8 mouse cellular contexts compared by ENCODE assay signal in the genomic region with DNA sequence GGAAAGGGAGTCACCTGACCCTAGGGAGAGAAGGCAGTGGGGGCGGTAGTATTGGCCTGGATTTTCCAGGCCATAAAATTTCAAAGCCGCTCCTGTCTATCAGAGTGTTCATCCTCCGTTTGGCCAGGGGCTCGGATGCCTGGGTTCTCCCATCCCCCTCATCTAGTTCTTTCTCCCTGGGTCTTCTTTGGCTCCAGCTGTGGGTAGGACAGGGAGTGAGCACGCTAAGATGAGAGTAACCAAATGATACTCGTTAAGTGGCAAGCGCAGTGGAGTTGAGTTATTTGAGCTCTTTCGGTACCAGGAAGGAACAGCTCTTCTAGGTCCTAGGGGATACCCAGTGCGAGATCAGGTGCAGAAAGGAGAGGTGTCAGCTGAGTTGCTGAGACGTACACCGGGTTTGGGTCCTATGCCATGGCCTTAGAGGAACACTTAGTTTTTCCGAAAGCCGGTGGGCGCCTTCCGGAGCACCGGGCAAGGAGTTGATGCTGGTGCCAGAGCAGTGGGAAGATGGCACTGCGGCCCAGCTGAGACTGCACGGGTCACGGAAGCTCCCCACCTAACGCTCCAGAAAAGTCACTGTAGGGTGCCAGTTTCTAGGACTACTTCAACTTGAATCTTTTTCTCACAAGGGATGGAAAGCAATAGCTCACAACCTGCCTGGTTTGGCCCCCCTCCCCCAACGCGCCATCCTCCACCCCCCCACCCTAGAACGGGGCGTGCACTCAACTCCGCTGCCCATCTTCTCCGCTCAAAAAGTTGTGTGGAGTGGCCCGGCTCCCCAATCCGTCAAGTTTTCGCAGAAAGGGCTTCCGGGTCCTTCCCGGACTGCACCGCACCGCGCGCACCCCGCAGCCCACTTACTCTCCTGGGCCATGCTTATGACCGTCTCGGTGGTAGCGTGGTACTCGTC. TPM values are rescaled to one million over a fixed set of nuclear protein-coding genes. Genes with fewer than 3 reads are reported as not detected.
DNase-seq lines count a peak whose midpoint lies in the region; ATAC-seq and TF ChIP-seq lines count a peak whose summit lies in the region.

No protein-coding gene starts in this region.

- WGBS in hindbrain, embryonic 12.5 days = under 1% methylated on average over 39 of the region's 40 CpGs
- WGBS in midbrain, embryonic 10.5 days = under 1% methylated on average over 40 of the region's 40 CpGs

- peaks cover 4% of the 10 kb centered on the region for H3K27me3 ChIP-seq in hindbrain, embryonic 12.5 days
- H3K27me3 ChIP-seq in midbrain, embryonic 10.5 days (ENCODE audit: low read depth, poor library complexity, severe bottlenecking) = peaks cover 30% of the 10 kb centered on the region

- H3K36me3 ChIP-seq in hindbrain, embryonic 12.5 days = peaks cover 25% of the 10 kb centered on the region
- peaks cover 26% of the 10 kb centered on the region for H3K36me3 ChIP-seq in midbrain, embryonic 10.5 days

- H3K4me3 ChIP-seq in left cerebral cortex, adult 2 months = peak overlapping the region; percentile 65
- H3K4me3 ChIP-seq in brown adipose tissue, adult 24 weeks (ENCODE audit: insufficient read depth, low read depth, low read length) = peak overlapping the region; percentile 63
- peak overlapping the region; percentile 75 for H3K4me3 ChIP-seq in hindbrain, embryonic 12.5 days
- H3K4me3 ChIP-seq in midbrain, embryonic 10.5 days = peak overlapping the region; percentile 86

- H3K4me2 ChIP-seq in hindbrain, embryonic 12.5 days (replicated peaks) = peak overlapping the region; percentile 85

- no peak for TF ChIP-seq CTCF in left cerebral cortex, adult 2 months (IDR thresholded peaks at IDR 0.05)

- no peaks in the 10 kb centered on the region for H3K4me1 ChIP-seq in brown adipose tissue, adult 24 weeks (ENCODE audit: control insufficient read depth, insufficient read depth, insufficient read length, low read length)
- H3K4me1 ChIP-seq in hindbrain, embryonic 12.5 days = peaks cover 46% of the 10 kb centered on the region
- H3K4me1 ChIP-seq in midbrain, embryonic 10.5 days = peaks cover 60% of the 10 kb centered on the region

- H3K9ac ChIP-seq in hindbrain, embryonic 12.5 days = peak overlapping the region; percentile 82

- no peak overlapping the region for H3K27ac ChIP-seq in left cerebral cortex, adult 2 months
- no peak overlapping the region for H3K27ac ChIP-seq in brown adipose tissue, adult 24 weeks (replicated peaks; ENCODE audit: low read depth, low read length)
- H3K27ac ChIP-seq in hindbrain, embryonic 12.5 days = peak overlapping the region; percentile 91
- peak overlapping the region; percentile 93 for H3K27ac ChIP-seq in midbrain, embryonic 10.5 days (replicated peaks)

- intact Hi-C loops in left cerebral cortex, adult 2 months (cut with DNase I) = no loop called here
- intact Hi-C loops in left cerebral cortex, postnatal 14 days (cut with DNase I) = loop anchor here (5.0 to 10.0 kb wide), 2 partner anchors 148 to 266 kb away; a partner anchor contains a TSS

- ATAC-seq in hindbrain, embryonic 12.5 days (ENCODE audit: low FRiP score) = no peak

- no peaks in the 10 kb centered on the region for H3K9me3 ChIP-seq in hindbrain, embryonic 12.5 days (replicated peaks)
- no peaks in the 10 kb centered on the region for H3K9me3 ChIP-seq in midbrain, embryonic 10.5 days (replicated peaks)

- peak in 1 of 2 experiments; percentile 8 for DNase-seq in left cerebral cortex, adult 2 months (ENCODE audit: extremely low spot score in 1 of 2, low spot score in 2 of 2)
- DNase-seq in left cerebral cortex, postnatal 14 days (ENCODE audit: low spot score in 2 of 2) = no peak
- no peak for DNase-seq in midbrain, embryonic 10.5 days (ENCODE audit: low spot score)
- no peak for DNase-seq in natural killer cell, adult 2 months (ENCODE audit: low spot score in 2 of 2)
- DNase-seq in urinary bladder, postnatal 4 days (ENCODE audit: low spot score in 2 of 2) = no peak
- DNase-seq in urinary bladder, adult 18-20 months (ENCODE audit: low spot score in 2 of 2) = no peak

RNA-seq across cellular contexts. Expression of a gene that starts 0.9 kb away (rescaled TPM):
- 10 to 100 TPM; 13.1 to 15.3 TPM for total RNA-seq in left cerebral cortex, adult 2 months (2021)
- 10 to 100 TPM; 11.6 to 15.7 TPM for total RNA-seq in left cerebral cortex, postnatal 14 days (2021)
- polyA plus RNA-seq in brown adipose tissue, adult 24 weeks (2012; ENCODE audit: insufficient read depth, insufficient read length, missing spikeins) = 1.0 and 1.3 TPM in 2 replicates
- polyA plus RNA-seq in hindbrain, embryonic 12.5 days (2016; fragmentation: Nextera tagmentation; extraction: Ambion mirVana) = 10.7 and 11.5 TPM in 2 replicates
- 9.5 and 10.5 TPM in 2 replicates for polyA plus RNA-seq in midbrain, embryonic 10.5 days (2016; fragmentation: Nextera tagmentation; extraction: Ambion mirVana)

RNA-seq across cellular contexts. Expression of a gene that starts 10.2 kb away (rescaled TPM):
- 10 to 100 TPM; 63.7 to 73.3 TPM for total RNA-seq in left cerebral cortex, adult 2 months (2021)
- 10 to 100 TPM; 55.4 to 61.0 TPM for total RNA-seq in left cerebral cortex, postnatal 14 days (2021)
- polyA plus RNA-seq in brown adipose tissue, adult 24 weeks (2012; ENCODE audit: insufficient read depth, insufficient read length, missing spikeins) = 59.5 and 73.6 TPM in 2 replicates
- polyA plus RNA-seq in hindbrain, embryonic 12.5 days (2016; fragmentation: Nextera tagmentation; extraction: Ambion mirVana) = 258 and 273 TPM in 2 replicates
- 195 and 196 TPM in 2 replicates for polyA plus RNA-seq in midbrain, embryonic 10.5 days (2016; fragmentation: Nextera tagmentation; extraction: Ambion mirVana)

RNA-seq across cellular contexts. Expression of a gene that starts 32.0 kb away (rescaled TPM):
- total RNA-seq in left cerebral cortex, adult 2 months (2021) = 1 to 10 TPM; 6.5 to 7.4 TPM
- 1 to 10 TPM; 4.8 to 5.1 TPM for total RNA-seq in left cerebral cortex, postnatal 14 days (2021)
- 10.9 and 11.5 TPM in 2 replicates for polyA plus RNA-seq in brown adipose tissue, adult 24 weeks (2012; ENCODE audit: insufficient read depth, insufficient read length, missing spikeins)
- polyA plus RNA-seq in hindbrain, embryonic 12.5 days (2016; fragmentation: Nextera tagmentation; extraction: Ambion mirVana) = 11.3 and 15.7 TPM in 2 replicates
- 13.3 and 14.9 TPM in 2 replicates for polyA plus RNA-seq in midbrain, embryonic 10.5 days (2016; fragmentation: Nextera tagmentation; extraction: Ambion mirVana)

RNA-seq across cellular contexts. Expression of a gene that starts 33.2 kb away (rescaled TPM):
- 10 to 100 TPM; 78.8 to 80.8 TPM for total RNA-seq in left cerebral cortex, adult 2 months (2021)
- total RNA-seq in left cerebral cortex, postnatal 14 days (2021) = 10 to 100 TPM; 71.5 to 78.7 TPM
- 297 and 417 TPM in 2 replicates for polyA plus RNA-seq in brown adipose tissue, adult 24 weeks (2012; ENCODE audit: insufficient read depth, insufficient read length, missing spikeins)
- 210 and 235 TPM in 2 replicates for polyA plus RNA-seq in hindbrain, embryonic 12.5 days (2016; fragmentation: Nextera tagmentation; extraction: Ambion mirVana)
- 216 and 236 TPM in 2 replicates for polyA plus RNA-seq in midbrain, embryonic 10.5 days (2016; fragmentation: Nextera tagmentation; extraction: Ambion mirVana)

RNA-seq across cellular contexts. Expression of a gene that starts 43.0 kb away (rescaled TPM):
- 10 to 100 TPM; 13.2 to 16.3 TPM for total RNA-seq in left cerebral cortex, adult 2 months (2021)
- 10 to 100 TPM; 15.6 to 17.6 TPM for total RNA-seq in left cerebral cortex, postnatal 14 days (2021)
- 23.2 and 28.5 TPM in 2 replicates for polyA plus RNA-seq in brown adipose tissue, adult 24 weeks (2012; ENCODE audit: insufficient read depth, insufficient read length, missing spikeins)
- polyA plus RNA-seq in hindbrain, embryonic 12.5 days (2016; fragmentation: Nextera tagmentation; extraction: Ambion mirVana) = 3.6 and 4.4 TPM in 2 replicates
- polyA plus RNA-seq in midbrain, embryonic 10.5 days (2016; fragmentation: Nextera tagmentation; extraction: Ambion mirVana) = 1.7 and 1.9 TPM in 2 replicates

Comparison
In these comparisons a context has a peak if more than half of its experiments do, and no peak if none do; other contexts are left out.
1. H3K27ac ChIP-seq: peak in hindbrain, embryonic 12.5 days (single experiment) and midbrain, embryonic 10.5 days (single experiment); none in left cerebral cortex, adult 2 months (single experiment) and brown adipose tissue, adult 24 weeks (single experiment).
2. Peak in every context shown above with its lines, with median percentiles within 50 percentile points of each other: H3K4me3 ChIP-seq.